Mouse (Mus musculus) c-Kit-positive CD71-positive TER-119-positive erythroid progenitor cells, embryonic 14.5 days (primary cell): ENCODE data around the gene Rhoh.

Source experiments
- DNase-seq: peaks from one replicate; pipeline ENCODE4 v3.0.0-alpha.2; 2013; ENCODE audit warnings: low spot score

Gene Rhoh

GRCm38 (mm10) chr5:65895121-65895692, 34.2 kb downstream of the Rhoh start:
- no peak for DNase-seq

GRCm38 (mm10) chr5:65895764-65896163, 34.8 kb downstream of the Rhoh start:
- no peak for DNase-seq

GRCm38 (mm10) chr5:65897731-65898130, 36.7 kb downstream of the Rhoh start:
- no peak for DNase-seq

GRCm38 (mm10) chr5:65898683-65899082, 37.7 kb downstream of the Rhoh start:
- DNase-seq: no peak

GRCm38 (mm10) chr5:65900113-65900512, 39.1 kb downstream of the Rhoh start:
- DNase-seq: no peak

- peak; percentile 10 for DNase-seq
Measured at GRCm38 (mm10) chr5:65900862-65901265, 39.9 kb downstream of the Rhoh start.

- no peak for DNase-seq
Measured at GRCm38 (mm10) chr5:65901868-65902418, 40.9 kb downstream of the Rhoh start.

- no peak for DNase-seq
Measured at GRCm38 (mm10) chr5:65902811-65903210, 41.8 kb downstream of the Rhoh start.

GRCm38 (mm10) chr5:65904476-65904875, 43.5 kb downstream of the Rhoh start:
- DNase-seq: no peak

GRCm38 (mm10) chr5:65908751-65909150, 47.7 kb downstream of the Rhoh start:
- no peak for DNase-seq

GRCm38 (mm10) chr5:65909321-65909720, 48.3 kb downstream of the Rhoh start:
- no peak for DNase-seq

GRCm38 (mm10) chr5:65910398-65910797, 49.4 kb downstream of the Rhoh start:
- DNase-seq: no peak

- DNase-seq: no peak
Measured at GRCm38 (mm10) chr5:65911676-65912075, 50.7 kb downstream of the Rhoh start.

GRCm38 (mm10) chr5:65912201-65912600, 51.2 kb downstream of the Rhoh start:
- DNase-seq: no peak

GRCm38 (mm10) chr5:65913126-65913525, 52.1 kb downstream of the Rhoh start:
- no peak for DNase-seq

- no peak for DNase-seq
Measured at GRCm38 (mm10) chr5:65914342-65914741, 53.3 kb downstream of the Rhoh start.

GRCm38 (mm10) chr5:65916930-65917329, 55.9 kb downstream of the Rhoh start:
- DNase-seq: no peak

- DNase-seq: no peak
Measured at GRCm38 (mm10) chr5:65918601-65919000, 57.6 kb downstream of the Rhoh start.

- no peak for DNase-seq
Measured at GRCm38 (mm10) chr5:65919326-65919725, 58.3 kb downstream of the Rhoh start.

- DNase-seq: no peak
Measured at GRCm38 (mm10) chr5:65919904-65920303, 58.9 kb downstream of the Rhoh start.

GRCm38 (mm10) chr5:65920701-65921426, 59.9 kb downstream of the Rhoh start:
- no peak for DNase-seq

GRCm38 (mm10) chr5:65921477-65922138, 60.6 kb downstream of the Rhoh start:
- no peak for DNase-seq

GRCm38 (mm10) chr5:65926666-65927065, 65.7 kb downstream of the Rhoh start:
- DNase-seq: no peak
